Mouse (Mus musculus) urinary bladder, postnatal 10 days (tissue): ENCODE results near the gene Luzp2.

Experiments used
- DNase-seq: peaks from one replicate; pipeline ENCODE4 v3.0.0; 2022; ENCODE audit warnings: low spot score

The Luzp2 gene

DNA sequence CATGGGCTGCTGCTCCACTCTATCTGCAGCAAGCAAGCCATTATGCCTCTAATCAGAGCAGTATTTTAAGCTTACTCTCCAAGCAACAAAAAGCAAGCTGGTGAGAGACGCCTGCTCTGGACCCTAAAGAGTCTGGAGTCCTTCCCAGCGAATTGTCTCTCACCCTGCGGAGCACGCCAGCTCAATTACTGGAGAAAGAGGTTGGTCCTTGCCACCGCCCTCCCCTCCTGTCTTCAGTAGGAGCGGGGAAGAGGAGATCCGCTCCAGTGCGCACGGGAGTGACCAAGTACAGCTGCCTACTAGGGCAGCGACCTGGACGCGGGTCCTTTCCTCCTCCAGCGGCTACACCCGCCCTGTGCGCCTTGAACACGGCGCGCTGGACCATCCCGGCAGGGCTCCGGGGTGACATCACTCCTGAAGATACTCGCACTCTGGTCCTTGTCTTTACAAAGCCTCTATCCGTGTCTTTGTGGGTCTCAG, at the start of gene Luzp2:
Gene Luzp2 (plus strand): TSS at position 127 of the 480 bp plus-strand sequence.
- no peak for DNase-seq

DNA sequence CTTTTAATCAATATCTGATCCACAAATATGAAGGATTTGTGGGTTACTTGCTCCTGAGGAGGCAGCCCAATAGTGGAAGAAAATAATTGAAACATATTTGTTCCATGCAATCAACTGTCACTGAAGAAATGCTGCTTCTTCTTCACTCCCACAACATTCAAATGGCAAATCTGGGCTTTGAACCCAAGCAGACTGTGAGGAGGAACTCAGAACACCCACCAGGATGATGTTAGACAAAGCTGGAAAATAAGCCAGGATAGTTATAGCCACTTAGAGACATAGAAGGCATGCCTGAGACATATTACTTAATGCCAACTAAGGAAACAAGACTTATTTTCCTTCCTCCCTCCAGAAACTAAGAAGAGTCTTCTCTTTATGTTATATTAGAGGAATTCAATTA, 47.8 kb upstream of the Luzp2 start:
- DNase-seq = no peak

DNA sequence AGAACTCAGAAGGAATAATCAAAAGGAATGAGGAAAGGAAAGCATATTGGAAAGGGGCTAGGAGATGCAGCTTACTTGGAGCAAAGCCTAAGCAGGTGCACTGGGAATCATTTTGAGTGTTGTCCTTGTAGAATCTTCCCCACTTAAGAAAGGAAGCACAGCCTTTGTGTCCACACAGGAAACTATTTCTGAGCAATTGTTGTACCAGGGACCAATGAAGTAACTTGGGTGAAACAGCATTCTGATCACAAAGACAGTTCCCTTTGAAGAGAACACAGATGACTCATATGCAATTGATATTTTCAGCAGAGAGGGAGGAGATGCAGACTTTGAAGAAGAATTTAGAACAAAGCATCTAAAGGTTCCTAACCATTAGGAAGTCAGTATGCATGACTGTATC, 16.7 kb upstream of the Luzp2 start:
- no peak for DNase-seq

- no peak for DNase-seq
These were observed 6.5 kb upstream of the Luzp2 start for GRCm38 (mm10) chr7:54828751-54829150.

DNA sequence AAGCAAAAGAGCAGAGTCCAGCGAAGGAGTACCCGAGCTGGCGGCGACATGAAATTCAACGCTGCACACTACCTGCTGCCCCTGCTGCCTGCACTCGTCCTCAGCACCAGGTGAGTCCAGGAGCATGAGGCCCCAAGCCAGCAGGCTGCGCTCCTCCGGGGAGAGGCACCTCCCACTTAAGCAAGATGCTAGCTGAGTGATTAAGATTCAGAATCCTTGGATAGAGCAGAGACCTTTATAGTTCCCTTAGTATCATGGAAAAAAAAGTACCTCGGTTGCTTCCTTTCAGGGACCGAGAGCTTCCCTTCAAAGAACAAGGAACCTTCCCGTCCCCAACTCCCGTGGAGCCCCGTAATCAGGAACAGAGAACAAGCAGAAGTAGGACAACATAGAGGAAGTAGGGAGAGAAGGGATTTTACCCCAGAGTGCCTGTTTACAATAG, 634 bp downstream of the Luzp2 start:
- DNase-seq = no peak

- no peak for DNase-seq
These were observed 1.1 kb downstream of the Luzp2 start for GRCm38 (mm10) chr7:54836437-54836836.

DNA sequence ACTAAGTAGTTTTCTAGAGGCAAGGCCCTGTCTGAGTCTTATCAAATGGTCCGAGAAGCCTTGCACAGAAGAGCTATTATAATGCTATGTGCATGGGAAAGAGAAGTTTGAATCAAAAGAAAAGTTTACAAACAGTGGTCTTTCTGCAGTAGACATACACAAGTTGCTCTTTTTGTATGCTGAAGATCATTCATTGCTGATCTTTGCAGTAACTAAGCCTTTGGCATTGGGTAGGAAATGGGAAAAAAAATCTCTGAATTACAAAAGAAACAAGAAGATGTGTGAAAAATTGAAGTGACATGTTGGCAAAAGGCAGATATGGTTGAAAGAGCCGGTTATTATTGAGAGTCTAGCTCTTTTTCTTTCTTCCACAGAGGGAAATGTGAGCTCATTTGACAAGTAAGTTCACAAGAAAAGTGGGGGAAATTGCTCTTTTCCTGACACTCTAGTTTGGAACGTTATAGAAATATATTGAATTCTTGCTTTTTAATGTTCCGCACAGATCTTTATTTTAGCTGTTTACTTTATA, 7.6 kb downstream of the Luzp2 start:
- DNase-seq = no peak

GRCm38 (mm10) chr7:54845875-54846691, 10.8 kb downstream of the Luzp2 start:
- DNase-seq = no peak

GRCm38 (mm10) chr7:54846692-54847020, 11.4 kb downstream of the Luzp2 start:
- DNase-seq = no peak

- no peak for DNase-seq
These were observed 17.6 kb downstream of the Luzp2 start for GRCm38 (mm10) chr7:54852860-54853259.

DNA sequence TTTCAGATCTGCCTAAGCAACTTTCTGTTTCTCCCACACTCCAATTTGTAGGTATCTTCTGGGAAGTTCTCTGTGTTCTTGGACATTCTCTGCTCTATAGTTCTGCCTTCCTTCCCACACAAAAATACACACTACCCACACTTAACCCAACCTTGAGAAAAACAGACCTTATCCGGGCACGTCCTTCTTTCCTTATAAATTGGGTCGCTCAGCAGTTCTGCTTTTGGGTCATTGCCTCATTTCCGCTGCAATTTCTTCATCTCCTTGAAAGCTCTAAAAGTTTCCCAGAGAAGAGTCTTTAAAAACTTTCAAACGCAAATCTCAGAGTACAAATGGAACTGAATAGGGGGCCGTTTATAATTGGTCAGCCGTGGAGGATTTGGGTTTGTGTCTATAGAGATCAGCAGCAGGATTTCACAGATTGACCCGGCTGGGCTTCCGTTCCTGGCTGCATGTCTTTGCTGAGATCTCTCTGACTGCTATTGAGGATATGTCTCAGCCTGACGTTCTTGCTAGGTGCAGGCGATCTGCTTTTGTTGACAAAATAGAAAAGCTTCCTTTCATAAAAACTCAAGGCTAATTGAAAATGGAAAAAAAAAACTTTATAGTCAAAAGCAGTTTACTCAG, 26.0 kb downstream of the Luzp2 start:
- DNase-seq = no peak

DNA sequence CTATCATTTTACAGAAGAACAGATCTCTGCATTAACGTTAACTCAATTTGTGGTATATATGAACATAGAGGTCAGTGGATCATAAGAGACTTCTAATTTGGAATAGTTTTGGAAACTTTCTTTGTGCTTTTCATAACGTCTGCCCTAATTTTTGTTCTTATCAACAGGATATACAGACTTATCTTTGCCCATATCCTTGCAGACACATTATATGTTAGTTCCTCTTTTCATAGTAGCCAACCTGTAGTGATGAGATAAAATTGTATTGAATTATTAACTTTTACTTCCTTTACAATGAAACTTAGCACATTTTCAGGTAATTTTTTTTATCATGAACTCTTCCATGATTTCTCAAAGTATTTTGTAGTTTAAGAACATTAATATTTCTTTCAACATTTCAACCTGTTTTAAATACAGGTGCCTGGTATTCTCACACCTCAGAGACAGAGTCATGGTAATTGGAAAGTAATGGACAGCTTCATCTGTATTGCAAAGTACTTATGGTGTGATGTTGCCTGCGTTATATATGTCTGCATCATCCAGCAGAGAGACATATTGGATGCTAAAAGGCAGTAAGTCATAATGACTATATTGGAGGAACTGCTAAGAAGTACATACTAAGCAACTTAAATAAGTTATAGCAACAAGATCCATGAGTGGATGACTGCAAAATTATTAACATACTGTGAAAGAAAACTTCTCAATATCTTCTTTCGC, 43.8 kb downstream of the Luzp2 start:
- DNase-seq = no peak

DNA sequence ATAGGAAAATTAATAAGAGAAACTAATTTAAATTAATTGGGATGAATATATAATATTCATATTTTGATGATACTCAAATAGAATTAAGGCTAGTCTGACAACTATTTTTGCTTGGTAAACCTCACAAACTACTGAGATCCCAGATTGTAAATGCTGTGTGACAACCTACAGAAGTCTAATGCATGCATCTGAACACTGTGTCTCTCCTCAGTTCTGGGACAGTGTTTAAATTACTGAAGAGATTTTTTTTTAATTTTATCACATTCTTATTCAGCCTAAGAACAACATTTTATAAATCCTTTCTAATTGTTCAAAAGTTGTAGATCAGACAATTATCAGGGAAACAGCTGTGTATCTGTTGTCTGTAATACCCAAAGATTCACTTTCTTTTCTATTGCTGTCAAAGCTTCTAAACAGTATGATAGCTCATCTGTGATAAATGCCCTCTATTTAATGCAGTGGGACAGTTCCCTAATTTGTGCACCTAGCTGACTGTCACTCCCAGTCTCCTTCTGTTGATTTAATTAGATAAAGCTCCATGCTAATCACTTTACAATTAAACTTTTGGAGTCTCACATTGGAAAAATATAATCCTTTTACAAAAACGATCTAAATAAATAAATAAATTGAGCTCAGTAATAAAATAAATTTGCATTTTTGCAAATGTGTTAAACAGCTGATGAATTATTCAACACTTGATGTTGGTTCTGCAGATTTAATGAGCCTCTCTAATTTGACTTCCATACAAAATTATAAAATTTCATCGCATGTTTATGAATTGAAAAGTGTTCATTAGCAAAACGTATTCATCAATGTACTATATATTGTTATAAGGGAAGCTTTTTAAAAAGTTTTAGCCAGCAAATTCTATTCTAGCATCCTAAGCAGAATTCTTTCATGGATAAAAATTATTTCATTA, 58.7 kb downstream of the Luzp2 start:
- no peak for DNase-seq

DNA sequence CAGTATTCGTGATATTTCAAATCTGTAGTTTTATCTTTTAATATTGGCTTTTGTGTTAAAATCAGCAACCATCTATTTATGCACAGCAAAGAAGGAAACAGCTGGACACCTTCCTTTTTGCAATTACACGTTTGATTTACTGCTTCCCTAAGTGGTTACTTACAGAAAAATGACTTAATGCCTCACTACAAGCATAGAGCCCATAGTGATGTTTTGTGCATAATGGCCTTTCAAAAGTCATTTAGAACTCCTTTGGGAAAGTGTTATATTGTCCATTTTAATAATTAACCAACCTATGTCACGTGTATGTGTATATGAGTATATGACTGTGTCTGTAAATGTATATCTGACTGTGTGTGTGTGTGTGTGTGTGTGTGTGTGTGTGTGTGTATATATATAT, 63.3 kb downstream of the Luzp2 start:
- DNase-seq = no peak

GRCm38 (mm10) chr7:54909958-54910357, 74.7 kb downstream of the Luzp2 start:
- DNase-seq = no peak

DNA sequence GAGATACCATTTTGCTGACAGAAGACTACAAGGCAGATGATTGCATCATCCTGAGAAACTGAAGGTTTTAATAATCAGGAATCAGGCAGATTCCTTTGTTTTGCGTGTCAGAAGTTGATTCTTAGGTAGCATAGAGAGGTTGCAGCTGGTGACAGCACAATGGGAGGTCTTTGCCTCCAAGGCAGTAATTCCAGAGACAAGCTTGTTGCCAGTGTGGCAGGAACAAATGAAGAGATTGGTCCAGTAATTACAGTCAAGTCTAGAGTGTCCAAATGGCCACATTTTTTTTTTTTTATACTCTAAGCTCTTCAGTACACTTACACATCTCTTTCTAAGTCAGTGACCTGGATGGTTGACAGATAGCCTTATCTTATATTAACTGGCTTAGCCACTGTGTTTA, 78.7 kb downstream of the Luzp2 start:
- DNase-seq = no peak

DNA sequence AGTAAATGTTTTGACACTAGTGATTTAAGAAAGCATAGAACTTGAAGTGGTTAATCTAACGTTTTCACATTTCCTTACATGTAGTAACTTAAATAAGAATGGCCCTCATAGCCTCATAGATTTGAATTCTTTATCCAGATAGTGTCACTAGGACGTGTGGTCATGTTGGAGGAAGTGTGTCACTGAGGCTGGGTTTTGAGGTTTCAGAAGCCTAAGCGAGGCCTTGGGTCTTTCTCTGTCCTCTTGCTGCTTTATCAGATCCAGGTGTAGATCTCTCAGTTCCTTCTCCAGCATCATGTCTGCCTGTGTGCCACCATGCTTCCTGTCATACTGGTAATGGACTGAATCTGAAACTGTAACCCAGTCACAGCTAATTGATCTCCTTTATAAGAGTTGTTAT, 86.7 kb downstream of the Luzp2 start:
- no peak for DNase-seq

- no peak for DNase-seq
These were observed 121.5 kb downstream of the Luzp2 start for GRCm38 (mm10) chr7:54956759-54957158.

DNA sequence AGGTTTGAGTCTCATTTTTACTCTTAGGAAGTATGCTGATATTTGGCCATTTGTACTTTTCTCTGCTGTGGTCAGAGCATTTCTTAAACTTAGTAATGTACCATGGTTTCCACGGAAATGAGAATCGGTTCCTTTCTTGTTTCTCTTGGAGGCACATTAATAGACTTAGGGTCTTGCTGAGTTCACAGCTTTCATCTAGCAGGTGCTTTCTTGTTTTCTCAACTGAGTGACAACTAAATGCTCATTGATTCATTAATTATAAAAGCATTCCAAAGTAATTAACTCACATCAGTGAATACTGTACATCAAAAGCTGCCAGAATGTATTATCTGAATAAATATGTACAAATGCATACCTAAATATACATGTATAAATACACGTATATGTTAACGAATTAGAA, 127.4 kb downstream of the Luzp2 start:
- DNase-seq = no peak

GRCm38 (mm10) chr7:54977372-54977771, 142.1 kb downstream of the Luzp2 start:
- no peak for DNase-seq

GRCm38 (mm10) chr7:54980585-54980984, 145.3 kb downstream of the Luzp2 start:
- no peak for DNase-seq

GRCm38 (mm10) chr7:55000397-55000796, 165.1 kb downstream of the Luzp2 start:
- no peak for DNase-seq
